Mouse (Mus musculus): ENCODE data around the gene Ei24.

Gene Ei24

GRCm38 (mm10) chr9:36796781-36797555 lies at the start of gene Ei24:
Ei24 (minus strand) TSS chr9:36797393.
- peak; percentile 87 for DNase-seq (ENCODE audit: low spot score)

GRCm38 (mm10) chr9:36846346-36846745 lies 49.2 kb upstream of the Ei24 start:
- no peak for DNase-seq (ENCODE audit: low spot score)

GRCm38 (mm10) chr9:36833914-36834313 lies 36.7 kb upstream of the Ei24 start:
- DNase-seq (ENCODE audit: low spot score): no peak

- DNase-seq (ENCODE audit: low spot score): no peak
Measured at GRCm38 (mm10) chr9:36833043-36833881, 36.1 kb upstream of the Ei24 start.

- DNase-seq (ENCODE audit: low spot score): no peak
Measured at GRCm38 (mm10) chr9:36832529-36832928, 35.3 kb upstream of the Ei24 start.

- no peak for DNase-seq (ENCODE audit: low spot score)
Measured at GRCm38 (mm10) chr9:36831401-36831800, 34.2 kb upstream of the Ei24 start.

- no peak for DNase-seq (ENCODE audit: low spot score)
Measured at GRCm38 (mm10) chr9:36826612-36827363, 29.6 kb upstream of the Ei24 start.

- DNase-seq (ENCODE audit: low spot score): no peak
Measured at GRCm38 (mm10) chr9:36822024-36822423, 24.8 kb upstream of the Ei24 start.

- no peak for DNase-seq (ENCODE audit: low spot score)
Measured at GRCm38 (mm10) chr9:36821644-36822000, 24.4 kb upstream of the Ei24 start, which contains the start of gene Fez1. Fez1 (plus strand) TSS chr9:36821864.

- DNase-seq (ENCODE audit: low spot score): no peak
Measured at GRCm38 (mm10) chr9:36820969-36821643, 23.9 kb upstream of the Ei24 start.

GRCm38 (mm10) chr9:36818905-36819304 lies 21.7 kb upstream of the Ei24 start:
- DNase-seq (ENCODE audit: low spot score): no peak

GRCm38 (mm10) chr9:36814486-36814885 lies 17.3 kb upstream of the Ei24 start:
- no peak for DNase-seq (ENCODE audit: low spot score)

GRCm38 (mm10) chr9:36808126-36808785 lies 11.1 kb upstream of the Ei24 start:
- DNase-seq (ENCODE audit: low spot score): no peak

GRCm38 (mm10) chr9:36805256-36805975 lies 8.2 kb upstream of the Ei24 start:
- no peak for DNase-seq (ENCODE audit: low spot score)

GRCm38 (mm10) chr9:36803926-36804325 lies 6.7 kb upstream of the Ei24 start:
- DNase-seq (ENCODE audit: low spot score): no peak

- no peak for DNase-seq (ENCODE audit: low spot score)
Measured at GRCm38 (mm10) chr9:36803386-36803785, 6.2 kb upstream of the Ei24 start.

GRCm38 (mm10) chr9:36802951-36803350 lies 5.8 kb upstream of the Ei24 start:
- DNase-seq (ENCODE audit: low spot score): no peak

GRCm38 (mm10) chr9:36801961-36802360 lies 4.8 kb upstream of the Ei24 start:
- no peak for DNase-seq (ENCODE audit: low spot score)

- peak; percentile 32 for DNase-seq (ENCODE audit: low spot score)
Measured at GRCm38 (mm10) chr9:36796224-36796623, 969 bp downstream of the Ei24 start.

GRCm38 (mm10) chr9:36795556-36795955 lies 1.6 kb downstream of the Ei24 start:
- peak; percentile 61 for DNase-seq (ENCODE audit: low spot score)

GRCm38 (mm10) chr9:36794487-36794886 lies 2.7 kb downstream of the Ei24 start:
- no peak for DNase-seq (ENCODE audit: low spot score)

All from adipocyte (in vitro differentiated cells).